Mouse (Mus musculus) forebrain, embryonic 12.5 days (tissue): ENCODE data around the gene Ntm. TPM values are rescaled to one million over a fixed set of nuclear protein-coding genes. Genes with fewer than 3 reads are reported as not detected.

ENCODE experiments used
- ATAC-seq: fragments of 200-750 bp; cut with Nextera tagmentation; 2 replicates; pipeline ENCODE4 v1.8.0; 2017; ENCODE audit warnings: moderate TSS enrichment; ENCODE audit not compliant: low FRiP score
- H3K27ac ChIP-seq: fragments of 300-500 bp; sonication (generic); 2 replicates; pipeline ENCODE4 v1.5.1; 2016; ENCODE audit warnings: mild to moderate bottlenecking
- H3K27me3 ChIP-seq: fragments of 300-500 bp; sonication (generic); 2 replicates; pipeline ENCODE4 v1.6.1; 2016; ENCODE audit warnings: mild to moderate bottlenecking
- H3K36me3 ChIP-seq: fragments of 300-500 bp; sonication (generic); replicated peaks from 2 replicates; pipeline ENCODE4 v1.6.1; 2016; ENCODE audit warnings: mild to moderate bottlenecking
- H3K4me1 ChIP-seq: fragments of 300-500 bp; sonication (generic); 2 replicates; pipeline ENCODE4 v1.6.1; 2016
- H3K4me2 ChIP-seq: fragments of 300-500 bp; sonication (generic); 2 replicates; pipeline ENCODE4 v1.6.1; 2016; ENCODE audit warnings: mild to moderate bottlenecking, moderate library complexity
- H3K4me3 ChIP-seq: fragments of 300-500 bp; sonication (generic); replicated peaks from 2 replicates; pipeline ENCODE4 v1.5.1; 2016; ENCODE audit warnings: mild to moderate bottlenecking
- H3K9ac ChIP-seq: fragments of 300-500 bp; sonication (generic); 2 replicates; pipeline ENCODE4 v1.6.1; 2016; ENCODE audit warnings: mild to moderate bottlenecking
- H3K9me3 ChIP-seq: fragments of 300-500 bp; sonication (generic); 2 replicates; pipeline ENCODE4 v1.6.1; 2016
- WGBS: fragments of 180-500 bp; shearing (Covaris S2); methylation state at CpG from one replicate; pipeline ENCODE4 v1.1.7; 2016; 5-methylcytosine and 5-hydroxymethylcytosine counted together
- polyA plus RNA-seq: library from polyadenylated mRNA; unstranded; fragments of >200 nt; fragmentation: Nextera tagmentation; extraction: Ambion mirVana; gene quantifications from 2 replicates; pipeline ENCODE4 v1.2.1, GENCODE M21; 2016

Gene Ntm
- polyA plus RNA-seq, 1 experiment from 2014 or later, result 34.6 TPM

- H3K9ac ChIP-seq, result no peak overlapping the region
- H3K4me1 ChIP-seq, result no peaks in the 10 kb centered on the region; the same call in 1 of the 2 replicates
- H3K4me3 ChIP-seq, result no peak overlapping the region
- no peaks in the 10 kb centered on the region for H3K36me3 ChIP-seq
- no peak overlapping the region for H3K4me2 ChIP-seq
- H3K9me3 ChIP-seq, result no peaks in the 10 kb centered on the region
- ATAC-seq, result no peak
- peaks cover 72% of the 10 kb centered on the region for H3K27me3 ChIP-seq
- WGBS, result 91% methylated on average over 9 of the region's 9 CpGs
- H3K27ac ChIP-seq, result no peak overlapping the region
Observed at GRCm38 (mm10) chr9:29788855-29789254, 174.1 kb downstream of the Ntm start.

GRCm38 (mm10) chr9:29787408-29787807 is 175.5 kb downstream of the Ntm start:
- peaks cover 63% of the 10 kb centered on the region for H3K27me3 ChIP-seq
- WGBS, result 83% methylated on average over 4 of the region's 4 CpGs
- no peak for ATAC-seq

GRCm38 (mm10) chr9:29782697-29783096 is 180.2 kb downstream of the Ntm start:
- Histone ChIP-seq H3K9ac (no peak overlapping the region), H3K27ac (no peak overlapping the region), H3K4me1 (no peaks in the 10 kb centered on the region), H3K9me3 (no peaks in the 10 kb centered on the region), H3K27me3 (peaks cover 42% of the 10 kb centered on the region), H3K36me3 (no peaks in the 10 kb centered on the region), H3K4me2 (no peak overlapping the region), H3K4me3 (no peak overlapping the region)
- no peak for ATAC-seq
- 90% methylated on average over 4 of the region's 4 CpGs for WGBS

More at GRCm38 (mm10) chr9:29787408-29787807, 175.5 kb downstream of the Ntm start:
- Histone ChIP-seq H3K9ac (no peak overlapping the region), H3K36me3 (no peaks in the 10 kb centered on the region), H3K9me3 (no peaks in the 10 kb centered on the region), H3K4me3 (no peak overlapping the region), H3K4me1 (no peaks in the 10 kb centered on the region; the same call in 1 of the 2 replicates), H3K27ac (no peak overlapping the region), H3K4me2 (no peak overlapping the region)

GRCm38 (mm10) chr9:29779739-29780138 is 183.2 kb downstream of the Ntm start:
- no peak for ATAC-seq
- H3K27me3 ChIP-seq, result peaks cover 28% of the 10 kb centered on the region
- no peak overlapping the region for H3K4me2 ChIP-seq
- H3K9ac ChIP-seq, result no peak overlapping the region
- no peaks in the 10 kb centered on the region for H3K9me3 ChIP-seq
- H3K36me3 ChIP-seq, result no peaks in the 10 kb centered on the region
- no peak overlapping the region for H3K27ac ChIP-seq
- H3K4me3 ChIP-seq, result no peak overlapping the region
- WGBS, result 82% methylated on average over 7 of the region's 7 CpGs
- no peaks in the 10 kb centered on the region for H3K4me1 ChIP-seq

- H3K4me1 ChIP-seq, result peaks cover 10% of the 10 kb centered on the region
- H3K27me3 ChIP-seq, result peaks cover 22% of the 10 kb centered on the region
- H3K36me3 ChIP-seq, result no peaks in the 10 kb centered on the region
- no peak overlapping the region for H3K27ac ChIP-seq
- no peak overlapping the region for H3K4me3 ChIP-seq
- H3K9ac ChIP-seq, result no peak overlapping the region
- H3K9me3 ChIP-seq, result no peaks in the 10 kb centered on the region
- ATAC-seq, result no peak
- no peak overlapping the region for H3K4me2 ChIP-seq
- WGBS, result 91% methylated on average over 3 of the region's 3 CpGs
Observed at GRCm38 (mm10) chr9:29776951-29777350, 186.0 kb downstream of the Ntm start.

GRCm38 (mm10) chr9:29776542-29776941 is 186.4 kb downstream of the Ntm start:
- WGBS, result 78% methylated on average over 4 of the region's 4 CpGs
- H3K4me1 ChIP-seq, result peaks cover 11% of the 10 kb centered on the region
- H3K36me3 ChIP-seq, result no peaks in the 10 kb centered on the region
- peaks cover 21% of the 10 kb centered on the region for H3K27me3 ChIP-seq
- no peaks in the 10 kb centered on the region for H3K9me3 ChIP-seq
- H3K4me3 ChIP-seq, result no peak overlapping the region
- H3K9ac ChIP-seq, result no peak overlapping the region
- H3K27ac ChIP-seq, result no peak overlapping the region
- H3K4me2 ChIP-seq, result no peak overlapping the region
- no peak for ATAC-seq

- H3K36me3 ChIP-seq, result no peaks in the 10 kb centered on the region
- H3K4me3 ChIP-seq, result no peak overlapping the region
- ATAC-seq, result no peak
- 86% methylated on average over 4 of the region's 4 CpGs for WGBS
- no peak overlapping the region for H3K27ac ChIP-seq
- H3K4me1 ChIP-seq, result peaks cover 11% of the 10 kb centered on the region
- H3K4me2 ChIP-seq, result no peak overlapping the region
- no peaks in the 10 kb centered on the region for H3K9me3 ChIP-seq
- no peak overlapping the region for H3K9ac ChIP-seq
- H3K27me3 ChIP-seq, result peaks cover 21% of the 10 kb centered on the region
Observed at GRCm38 (mm10) chr9:29776030-29776429, 186.9 kb downstream of the Ntm start.

GRCm38 (mm10) chr9:29772625-29773388 is 190.1 kb downstream of the Ntm start:
- H3K4me2 ChIP-seq, result no peak overlapping the region
- H3K4me3 ChIP-seq, result no peak overlapping the region
- H3K4me1 ChIP-seq, result peaks cover 11% of the 10 kb centered on the region
- WGBS, result 69% methylated on average over 11 of the region's 11 CpGs
- H3K27me3 ChIP-seq, result peaks cover 9% of the 10 kb centered on the region; the same call in 1 of the 2 replicates
- H3K27ac ChIP-seq, result no peak overlapping the region
- no peaks in the 10 kb centered on the region for H3K9me3 ChIP-seq
- no peak overlapping the region for H3K9ac ChIP-seq
- ATAC-seq, result no peak
- no peaks in the 10 kb centered on the region for H3K36me3 ChIP-seq

GRCm38 (mm10) chr9:29771870-29772269 is 191.1 kb downstream of the Ntm start:
- H3K36me3 ChIP-seq, result no peaks in the 10 kb centered on the region
- H3K4me1 ChIP-seq, result peaks cover 11% of the 10 kb centered on the region
- peaks cover 8% of the 10 kb centered on the region; the same call in 1 of the 2 replicates for H3K27me3 ChIP-seq
- WGBS, result 60% methylated on average over 5 of the region's 5 CpGs
- no peak overlapping the region for H3K27ac ChIP-seq
- H3K4me3 ChIP-seq, result no peak overlapping the region
- H3K9me3 ChIP-seq, result no peaks in the 10 kb centered on the region
- no peak overlapping the region for H3K4me2 ChIP-seq
- H3K9ac ChIP-seq, result no peak overlapping the region
- no peak for ATAC-seq

GRCm38 (mm10) chr9:29771071-29771785 is 191.7 kb downstream of the Ntm start:
- H3K4me2 ChIP-seq, result no peak overlapping the region
- H3K4me3 ChIP-seq, result no peak overlapping the region
- H3K36me3 ChIP-seq, result no peaks in the 10 kb centered on the region
- H3K9ac ChIP-seq, result no peak overlapping the region
- no peak for ATAC-seq
- H3K9me3 ChIP-seq, result no peaks in the 10 kb centered on the region
- 88% methylated on average over 23 of the region's 23 CpGs for WGBS
- peaks cover 14% of the 10 kb centered on the region for H3K4me1 ChIP-seq
- 0 out of 2 replicates have a peak, but pooled peaks cover 5% of the 10 kb centered on the region for H3K27me3 ChIP-seq
- H3K27ac ChIP-seq, result no peak overlapping the region

- peaks cover 14% of the 10 kb centered on the region for H3K4me1 ChIP-seq
Observed at GRCm38 (mm10) chr9:29769361-29769760, 193.6 kb downstream of the Ntm start.

GRCm38 (mm10) chr9:29765990-29766980 is 196.7 kb downstream of the Ntm start:
- WGBS, result 78% methylated on average over 6 of the region's 6 CpGs
- H3K9me3 ChIP-seq, result no peaks in the 10 kb centered on the region
- H3K36me3 ChIP-seq, result no peaks in the 10 kb centered on the region
- ATAC-seq, result no peak
- H3K27ac ChIP-seq, result no peak overlapping the region
- H3K27me3 ChIP-seq, result peaks cover 14% of the 10 kb centered on the region; the same call in 1 of the 2 replicates
- no peak overlapping the region for H3K9ac ChIP-seq
- no peak overlapping the region for H3K4me3 ChIP-seq
- H3K4me1 ChIP-seq, result peaks cover 14% of the 10 kb centered on the region
- H3K4me2 ChIP-seq, result no peak overlapping the region

More at GRCm38 (mm10) chr9:29769361-29769760, 193.6 kb downstream of the Ntm start:
- WGBS, result 60% methylated on average over 4 of the region's 4 CpGs
- Histone ChIP-seq H3K27me3 (0 out of 2 replicates have a peak, but pooled peaks cover 5% of the 10 kb centered on the region), H3K36me3 (no peaks in the 10 kb centered on the region), H3K4me3 (no peak overlapping the region), H3K4me2 (no peak overlapping the region), H3K9me3 (no peaks in the 10 kb centered on the region), H3K9ac (no peak overlapping the region), H3K27ac (no peak overlapping the region)
- no peak for ATAC-seq
